Mouse (Mus musculus) ES-E14 (cell line): ENCODE measurements around the gene Mcpt2. TPM values are rescaled to one million over a fixed set of nuclear protein-coding genes. Genes with fewer than 3 reads are reported as not detected.
"Not testable (repeated sequence)": the region's sequence is repeated elsewhere in the genome, so short reads cannot be mapped to it uniquely, and the experiment has no call there.

Experiments
- DNase-seq: peaks from one replicate; pipeline ENCODE4 v3.0.0-alpha.2; 2013; ENCODE audit warnings: low read depth, low spot score
- H3K27ac ChIP-seq: 2 replicates; pipeline ENCODE4 v1.5.1; 2012; ENCODE audit warnings: low read depth, mild to moderate bottlenecking, low read length, moderate library complexity, mixed read lengths; ENCODE audit not compliant: poor library complexity, insufficient read depth, severe bottlenecking
- H3K36me3 ChIP-seq: 2 replicates; pipeline ENCODE4 v1.6.1; 2012; ENCODE audit warnings: mild to moderate bottlenecking, low read length, moderate library complexity, mixed read lengths; ENCODE audit not compliant: control insufficient read depth, poor library complexity, insufficient read depth, severe bottlenecking
- H3K4me1 ChIP-seq, 2 experiments: fragments of 150-350 bp in 1 of 2; sonication (generic) in 1 of 2; 2 replicates each; pipeline ENCODE4 v1.6.1; 2012; ENCODE audit warnings: low read length in 2 of 2, mild to moderate bottlenecking in 1 of 2, mixed read lengths in 1 of 2; ENCODE audit not compliant: control insufficient read depth in 2 of 2, insufficient read depth in 2 of 2, poor library complexity in 1 of 2
- H3K4me3 ChIP-seq, 2 experiments: fragments of 150-350 bp in 1 of 2; sonication (generic) in 1 of 2; 2 replicates each; pipeline ENCODE4 v1.5.1; 2012; ENCODE audit warnings: low read length in 2 of 2, low read depth in 1 of 2, mild to moderate bottlenecking in 1 of 2, mixed read lengths in 1 of 2; ENCODE audit not compliant: insufficient read depth in 1 of 2, poor library complexity in 1 of 2, severe bottlenecking in 1 of 2
- H3K9ac ChIP-seq: 2 replicates; pipeline ENCODE4 v1.6.1; 2012; ENCODE audit warnings: low read depth, mild to moderate bottlenecking, low read length, mixed read lengths; ENCODE audit not compliant: poor library complexity, insufficient read depth, severe bottlenecking
- H3K9me3 ChIP-seq: fragments of 150-350 bp; sonication (generic); 2 replicates; pipeline ENCODE4 v1.6.1; 2012; ENCODE audit warnings: low read depth, mild to moderate bottlenecking, low read length; ENCODE audit not compliant: control insufficient read depth, insufficient read depth
- CHD2 ChIP-seq: IDR thresholded peaks from 2 replicates; pipeline ENCODE4 v1.6.1; 2014; ENCODE audit warnings: mild to moderate bottlenecking, low read depth, low read length, inconsistent platforms
- HCFC1 ChIP-seq: IDR thresholded peaks from 2 replicates; pipeline ENCODE4 v1.6.1; 2012; ENCODE audit warnings: low read length, inconsistent platforms, borderline replicate concordance; ENCODE audit not compliant: insufficient read depth
- MAFK ChIP-seq: IDR thresholded peaks from 2 replicates; pipeline ENCODE4 v1.6.1; 2014; ENCODE audit warnings: mild to moderate bottlenecking, low read depth, low read length, inconsistent platforms; ENCODE audit not compliant: insufficient read depth
- ZC3H11A ChIP-seq: IDR thresholded peaks from 2 replicates; pipeline ENCODE4 v1.6.1; 2012; ENCODE audit warnings: low read depth, mild to moderate bottlenecking, inconsistent platforms, low read length, borderline replicate concordance
- ZNF384 ChIP-seq: IDR thresholded peaks from 2 replicates; pipeline ENCODE4 v1.6.1; 2012; ENCODE audit warnings: low read depth, low read length, inconsistent platforms
- in situ Hi-C, 2 experiments: fragments of 600-800 bp; cut with MboI; formaldehyde crosslinking; loops; one replicate each; pipeline ENCODE4 v1.15.1; 2025; ENCODE audit warnings: low sequenced_read_pairs in 2 of 2, inconsistent platforms in 1 of 2; ENCODE audit not compliant: unreplicated experiment in 2 of 2
- total RNA-seq: library from RNA; depleted of rRNA; stranded (reverse); fragments of 300-350 nt; gene quantifications from 2 replicates; pipeline ENCODE4 v1.2.3, GENCODE M21; 2012

The Mcpt2 gene
- total RNA-seq, 1 experiment = not detected

- in situ Hi-C loops = no loop called here
- Histone ChIP-seq H3K4me3 (no peak overlapping the region), H3K4me1 (no peaks in the 10 kb centered on the region), H3K36me3 (no peaks in the 10 kb centered on the region), H3K9ac (no peak overlapping the region), H3K27ac (no peak overlapping the region), H3K9me3 (no peaks in the 10 kb centered on the region)
- no peak for DNase-seq
- TF ChIP-seq MAFK = no peak
- no peak for TF ChIP-seq CHD2
- no peak for TF ChIP-seq HCFC1
- no peak for TF ChIP-seq ZC3H11A
- no peak for TF ChIP-seq ZNF384
Observed at GRCm38 (mm10) chr14:56034433-56034832, 7.4 kb upstream of the Mcpt2 start.

GRCm38 (mm10) chr14:56055408-56055807 lies 13.6 kb downstream of the Mcpt2 start:
- H3K36me3 ChIP-seq = no peaks in the 10 kb centered on the region
- no peaks in the 10 kb centered on the region for H3K9me3 ChIP-seq
- in situ Hi-C loops = no loop called here
- DNase-seq = no peak
- no peak overlapping the region for H3K27ac ChIP-seq
- H3K4me3 ChIP-seq = no peak overlapping the region
- no peak overlapping the region for H3K9ac ChIP-seq
- no peak for TF ChIP-seq CHD2
- TF ChIP-seq ZNF384 = no peak
- TF ChIP-seq ZC3H11A = no peak
- TF ChIP-seq HCFC1 = no peak
- H3K4me1 ChIP-seq = no peaks in the 10 kb centered on the region

GRCm38 (mm10) chr14:56057722-56058121 lies 15.9 kb downstream of the Mcpt2 start:
- no peaks in the 10 kb centered on the region for H3K9me3 ChIP-seq
- H3K4me3 ChIP-seq = no peak overlapping the region
- no peak for DNase-seq
- no peak overlapping the region for H3K9ac ChIP-seq
- no peak for TF ChIP-seq ZNF384
- TF ChIP-seq CHD2 = no peak
- TF ChIP-seq MAFK = no peak
- TF ChIP-seq ZC3H11A = no peak
- TF ChIP-seq HCFC1 = no peak
- H3K4me1 ChIP-seq = no peaks in the 10 kb centered on the region
- no peak overlapping the region for H3K27ac ChIP-seq
- H3K36me3 ChIP-seq = no peaks in the 10 kb centered on the region
- in situ Hi-C loops = no loop called here

- H3K36me3 ChIP-seq, H3K9ac ChIP-seq, H3K4me1 ChIP-seq, H3K9me3 ChIP-seq, DNase-seq, H3K27ac ChIP-seq, H3K4me3 ChIP-seq, in situ Hi-C loops: not testable (repeated sequence)
Observed at GRCm38 (mm10) chr14:56062213-56062612, 20.4 kb downstream of the Mcpt2 start, which contains the start of gene Mcpt4. Gene Mcpt4, minus strand, starts transcription at chr14:56062313.

GRCm38 (mm10) chr14:56082016-56082415 lies 40.2 kb downstream of the Mcpt2 start:
- Histone ChIP-seq H3K36me3 (no peaks in the 10 kb centered on the region), H3K4me3 (no peak overlapping the region), H3K9me3 (no peaks in the 10 kb centered on the region), H3K9ac (no peak overlapping the region), H3K4me1 (no peaks in the 10 kb centered on the region), H3K27ac (no peak overlapping the region)
- no peak for DNase-seq
- in situ Hi-C loops = no loop called here
- TF ChIP-seq HCFC1 (no peak), ZC3H11A (no peak), ZNF384 (no peak), MAFK (no peak), CHD2 (no peak)
